Mouse (Mus musculus): ENCODE measurements around the gene Hba-x. TPM values are rescaled to one million over a fixed set of nuclear protein-coding genes. Genes with fewer than 3 reads are reported as not detected.

Hba-x gene
- polyA plus RNA-seq, 1 experiment, result not detected

DNA sequence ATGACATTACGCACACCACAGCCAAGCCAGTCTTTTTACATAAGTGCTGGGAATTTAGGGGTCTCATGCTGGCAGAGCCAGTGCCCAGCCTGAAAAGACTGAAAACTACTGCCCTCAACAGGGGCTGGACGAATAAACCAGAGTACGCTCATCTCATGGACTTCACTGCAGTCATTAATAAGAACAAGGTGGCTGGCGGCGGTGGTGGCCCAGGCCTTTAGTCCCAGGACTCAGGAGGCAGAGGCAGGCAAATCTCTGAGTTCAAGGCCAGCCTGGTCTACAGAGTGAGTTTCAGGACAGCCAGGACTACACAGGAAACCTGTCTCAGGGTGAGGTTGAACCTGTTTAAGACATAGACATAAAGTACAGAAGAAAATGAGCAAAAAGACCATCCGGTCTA is 10.0 kb upstream of the Hba-x start:
- Histone ChIP-seq H3K9me3 (0 out of 2 replicates have a peak, but pooled peaks cover under 1% of the 10 kb centered on the region), H3K4me1 (peaks cover 76% of the 10 kb centered on the region), H3K36me3 (replicated peaks; ENCODE audit: low read length) (peaks cover 31% of the 10 kb centered on the region), H3K4me3 (replicated peaks) (peak overlapping the region; percentile 52), H3K27me3 (replicated peaks) (peaks cover 42% of the 10 kb centered on the region)
- no peak for TF ChIP-seq GATA1 (IDR thresholded peaks at IDR 0.05; ENCODE audit: borderline replicate concordance, low read length)
- TF ChIP-seq FLI1 (IDR thresholded peaks at IDR 0.05; ENCODE audit: low read length), result no peak

DNA sequence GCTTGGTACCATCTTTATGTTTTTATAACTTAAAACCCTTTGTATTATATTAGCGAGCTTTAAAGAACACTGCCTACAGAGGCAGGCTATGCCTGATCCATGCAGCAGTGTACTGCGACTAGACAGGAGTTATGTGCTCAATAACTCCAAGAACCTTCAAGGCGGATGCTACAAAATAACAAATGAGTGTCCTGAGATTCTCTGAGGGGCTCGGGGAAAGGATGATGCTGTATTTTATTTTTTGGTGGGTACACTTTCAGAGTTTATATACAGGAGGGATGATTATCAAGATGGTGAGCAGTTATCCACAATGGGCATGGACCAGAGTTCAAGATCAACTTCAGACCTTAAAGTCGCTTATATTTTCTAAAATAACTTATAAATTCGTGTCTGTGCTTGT is 9.4 kb upstream of the Hba-x start:
- Histone ChIP-seq H3K36me3 (replicated peaks; ENCODE audit: low read length) (peaks cover 27% of the 10 kb centered on the region), H3K4me1 (peaks cover 77% of the 10 kb centered on the region), H3K27me3 (replicated peaks) (peaks cover 44% of the 10 kb centered on the region), H3K4me3 (replicated peaks) (peak overlapping the region; percentile 96), H3K9me3 (0 out of 2 replicates have a peak, but pooled peaks cover 4% of the 10 kb centered on the region)
- no peak for TF ChIP-seq GATA1 (IDR thresholded peaks at IDR 0.05; ENCODE audit: borderline replicate concordance, low read length)
- TF ChIP-seq FLI1 (IDR thresholded peaks at IDR 0.05; ENCODE audit: low read length), result no peak

DNA sequence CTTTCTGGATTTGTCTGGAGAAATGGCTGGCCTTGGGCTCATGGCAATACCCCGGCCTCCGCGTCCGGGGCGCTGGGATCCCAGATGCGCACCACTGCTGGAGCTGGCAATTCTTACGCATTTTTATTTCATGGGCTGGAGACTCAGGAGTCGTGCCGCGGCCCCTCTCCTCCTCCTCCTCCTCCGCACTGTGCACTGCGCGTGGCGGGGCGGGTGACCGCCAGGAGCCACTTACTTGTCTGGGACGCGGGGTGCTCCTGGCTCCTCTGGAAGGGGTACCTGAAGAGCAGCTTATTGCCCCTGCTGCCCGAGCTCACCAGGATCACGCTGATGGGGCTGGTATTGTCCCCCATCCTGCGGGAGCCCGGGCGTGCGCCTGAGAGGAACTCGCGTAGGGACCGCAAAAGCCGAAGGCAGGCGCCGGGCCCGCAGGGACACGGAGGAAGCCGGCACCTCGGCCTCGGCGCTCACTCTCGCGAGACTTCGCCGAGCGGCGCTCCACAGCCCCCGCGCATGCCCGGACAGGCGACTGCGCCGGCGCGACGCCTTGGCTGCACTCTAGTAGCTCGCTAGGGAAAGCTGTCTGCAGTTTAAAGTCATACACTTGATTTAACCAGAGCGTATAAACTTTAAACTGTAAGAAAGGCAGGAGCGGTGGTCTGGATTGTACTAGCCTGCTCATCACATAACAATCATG is 8.9 kb upstream of the Hba-x start, which contains the start of gene Nprl3:
Nprl3 (minus strand) TSS at position 520 of the 697 bp plus-strand sequence.
- Histone ChIP-seq H3K4me3 (replicated peaks) (peak within 1 kb of the TSS; percentile 96), H3K27me3 (replicated peaks) (peaks cover 43% of the 10 kb centered on the region), H3K36me3 (replicated peaks; ENCODE audit: low read length) (peaks cover 22% of the 10 kb centered on the region), H3K9me3 (0 out of 2 replicates have a peak, but pooled peaks cover 4% of the 10 kb centered on the region), H3K4me1 (peaks cover 73% of the 10 kb centered on the region)
- TF ChIP-seq FLI1 (IDR thresholded peaks at IDR 0.05; ENCODE audit: low read length), result no peak
- TF ChIP-seq GATA1 (IDR thresholded peaks at IDR 0.05; ENCODE audit: borderline replicate concordance, low read length), result no peak

DNA sequence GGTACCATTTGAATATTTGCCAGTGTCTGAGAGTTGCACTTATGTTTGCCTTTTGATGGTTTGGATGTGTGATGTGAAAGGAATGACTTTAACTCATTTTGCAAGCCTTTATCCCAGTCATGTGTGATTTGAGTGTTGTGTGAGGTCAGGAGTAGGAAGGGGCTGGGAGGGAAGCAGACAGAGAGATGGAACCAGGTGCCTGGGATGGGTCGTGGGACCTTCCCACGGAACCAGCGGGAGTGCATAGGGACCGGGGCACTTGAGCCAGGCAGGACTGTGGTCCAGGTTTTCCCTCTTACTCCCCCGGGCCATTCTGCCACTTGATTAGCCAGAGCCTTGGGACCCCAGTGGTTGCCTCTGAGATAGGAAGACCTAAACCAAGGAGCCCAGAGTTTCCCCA is 8.2 kb upstream of the Hba-x start:
- H3K4me1 ChIP-seq, result peaks cover 67% of the 10 kb centered on the region

DNA sequence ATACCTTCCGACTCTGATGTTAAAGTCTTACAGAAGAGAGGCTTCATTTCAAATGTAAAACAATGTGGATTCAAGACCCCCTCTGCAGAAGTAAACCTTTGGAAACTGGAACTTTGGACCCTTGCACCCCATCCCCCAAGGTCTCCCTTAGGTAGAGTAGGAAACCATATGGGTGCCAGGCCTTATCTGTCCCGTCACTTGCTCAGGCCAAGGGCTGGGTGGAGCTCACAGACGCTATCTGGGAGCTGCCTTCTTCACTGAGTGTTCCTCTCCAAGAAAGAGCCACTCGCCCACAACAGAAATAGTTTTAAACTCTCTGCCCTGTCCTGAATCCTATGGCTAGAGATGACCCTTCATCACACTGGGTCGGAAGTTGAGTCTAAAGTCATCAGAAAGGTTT is 7.2 kb upstream of the Hba-x start:
- Histone ChIP-seq H3K4me1 (peaks cover 57% of the 10 kb centered on the region), H3K9me3 (0 out of 2 replicates have a peak, but pooled peaks cover 4% of the 10 kb centered on the region), H3K4me3 (replicated peaks) (no peak overlapping the region), H3K27me3 (replicated peaks) (peaks cover 32% of the 10 kb centered on the region), H3K36me3 (replicated peaks; ENCODE audit: low read length) (peaks cover 7% of the 10 kb centered on the region)
- TF ChIP-seq FLI1 (IDR thresholded peaks at IDR 0.05; ENCODE audit: low read length) (no peak), GATA1 (IDR thresholded peaks at IDR 0.05; ENCODE audit: borderline replicate concordance, low read length) (no peak)

More for the DNA sequence above, 8.2 kb upstream of the Hba-x start:
- peaks cover 15% of the 10 kb centered on the region for H3K36me3 ChIP-seq (replicated peaks; ENCODE audit: low read length)
- no peak for TF ChIP-seq GATA1 (IDR thresholded peaks at IDR 0.05; ENCODE audit: borderline replicate concordance, low read length)
- H3K27me3 ChIP-seq (replicated peaks), result peaks cover 39% of the 10 kb centered on the region
- peak overlapping the region; percentile 96 for H3K4me3 ChIP-seq (replicated peaks)
- H3K9me3 ChIP-seq, result 0 out of 2 replicates have a peak, but pooled peaks cover 4% of the 10 kb centered on the region

DNA sequence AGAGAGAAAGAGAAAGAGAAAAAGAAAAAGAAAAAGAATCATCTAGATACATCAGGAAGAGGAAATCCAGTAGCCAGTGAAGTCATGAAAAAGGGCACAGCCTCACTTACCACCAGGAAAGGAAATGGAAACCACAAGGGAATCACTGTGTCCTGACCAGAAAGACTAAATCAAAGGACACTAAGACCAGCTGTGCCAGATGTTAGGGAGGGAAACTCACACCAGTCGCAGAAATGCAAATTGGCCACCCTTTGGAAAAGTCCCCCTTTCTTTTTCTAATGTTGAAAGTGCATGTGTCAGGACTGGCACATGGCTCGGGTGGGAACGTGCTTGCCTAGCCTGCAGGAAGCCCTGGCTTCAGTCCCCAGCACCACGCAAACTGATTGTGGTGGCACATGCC is 5.0 kb upstream of the Hba-x start:
- Histone ChIP-seq H3K27me3 (replicated peaks) (peaks cover 53% of the 10 kb centered on the region), H3K9me3 (0 out of 2 replicates have a peak, but pooled peaks cover 5% of the 10 kb centered on the region), H3K36me3 (replicated peaks; ENCODE audit: low read length) (peaks cover 3% of the 10 kb centered on the region), H3K4me1 (peaks cover 37% of the 10 kb centered on the region), H3K4me3 (replicated peaks) (peak overlapping the region; percentile 42)
- TF ChIP-seq GATA1 (IDR thresholded peaks at IDR 0.05; ENCODE audit: borderline replicate concordance, low read length), result no peak
- no peak for TF ChIP-seq FLI1 (IDR thresholded peaks at IDR 0.05; ENCODE audit: low read length)

DNA sequence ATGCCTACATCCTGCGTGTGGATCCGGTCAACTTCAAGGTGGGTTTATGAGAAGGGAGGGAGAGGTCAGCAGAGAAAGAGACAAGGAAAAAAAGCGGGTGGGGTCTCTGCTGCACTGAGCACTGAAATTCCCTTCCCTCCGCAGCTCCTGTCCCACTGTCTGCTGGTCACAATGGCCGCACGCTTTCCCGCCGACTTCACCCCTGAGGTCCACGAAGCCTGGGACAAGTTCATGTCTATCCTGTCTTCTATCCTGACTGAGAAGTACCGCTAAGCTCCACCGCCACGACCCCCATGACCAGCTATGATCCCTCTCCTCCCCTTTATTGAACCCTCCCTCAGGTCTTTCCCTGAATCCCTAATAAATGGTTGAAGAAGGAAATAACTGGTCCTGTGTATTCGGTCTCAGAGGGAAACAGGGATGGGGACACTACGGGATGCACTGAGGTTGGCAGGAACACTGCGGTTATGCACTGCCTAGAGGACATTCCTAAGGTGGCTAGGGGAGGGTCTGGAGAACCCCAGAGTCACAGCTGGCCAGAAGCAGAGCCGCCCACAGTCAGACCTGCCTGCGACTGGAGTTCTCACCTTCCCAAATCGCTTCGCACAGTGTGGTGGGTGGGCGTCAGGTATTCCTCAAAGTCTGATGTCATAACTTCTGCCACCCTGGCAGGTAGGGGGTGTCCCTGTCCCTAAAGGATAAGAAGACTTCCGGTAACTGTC is 1.7 kb downstream of the Hba-x start:
- no peaks in the 10 kb centered on the region for H3K36me3 ChIP-seq (replicated peaks; ENCODE audit: low read length)
- H3K4me3 ChIP-seq (replicated peaks), result no peak overlapping the region
- 0 out of 2 replicates have a peak, but pooled peaks cover 6% of the 10 kb centered on the region for H3K9me3 ChIP-seq
- peaks cover 76% of the 10 kb centered on the region for H3K27me3 ChIP-seq (replicated peaks)
- H3K4me1 ChIP-seq, result no peaks in the 10 kb centered on the region; the same call in 1 of the 2 replicates
- TF ChIP-seq FLI1 (IDR thresholded peaks at IDR 0.05; ENCODE audit: low read length) (no peak), GATA1 (IDR thresholded peaks at IDR 0.05; ENCODE audit: borderline replicate concordance, low read length) (no peak)

DNA sequence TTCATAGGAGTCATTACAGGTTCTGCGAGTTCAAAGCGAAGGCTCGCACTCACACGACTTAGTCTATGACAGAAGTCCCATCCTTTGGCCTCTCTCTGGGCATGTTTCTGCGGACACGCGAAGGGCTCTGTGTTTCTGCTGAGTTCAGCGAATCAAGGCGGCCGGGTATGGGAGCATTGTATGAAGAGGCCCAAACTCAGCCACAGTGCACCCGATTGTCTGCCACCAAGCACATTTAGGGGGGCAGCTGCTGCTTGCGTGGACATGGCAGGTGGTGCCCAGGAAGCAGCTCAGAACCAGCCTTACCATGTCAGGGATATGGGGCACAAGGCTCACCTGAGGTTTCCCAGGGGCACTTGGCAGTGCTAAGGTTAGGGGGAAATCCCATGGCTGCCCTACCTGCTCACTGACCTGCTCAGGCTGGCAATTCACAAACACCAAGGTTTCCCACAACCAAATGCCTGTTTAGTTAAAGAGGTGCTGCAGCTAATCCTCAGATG is 2.3 kb downstream of the Hba-x start:
- Histone ChIP-seq H3K4me1 (peaks cover 4% of the 10 kb centered on the region), H3K36me3 (replicated peaks; ENCODE audit: low read length) (no peaks in the 10 kb centered on the region), H3K9me3 (0 out of 2 replicates have a peak, but pooled peaks cover 6% of the 10 kb centered on the region)

DNA sequence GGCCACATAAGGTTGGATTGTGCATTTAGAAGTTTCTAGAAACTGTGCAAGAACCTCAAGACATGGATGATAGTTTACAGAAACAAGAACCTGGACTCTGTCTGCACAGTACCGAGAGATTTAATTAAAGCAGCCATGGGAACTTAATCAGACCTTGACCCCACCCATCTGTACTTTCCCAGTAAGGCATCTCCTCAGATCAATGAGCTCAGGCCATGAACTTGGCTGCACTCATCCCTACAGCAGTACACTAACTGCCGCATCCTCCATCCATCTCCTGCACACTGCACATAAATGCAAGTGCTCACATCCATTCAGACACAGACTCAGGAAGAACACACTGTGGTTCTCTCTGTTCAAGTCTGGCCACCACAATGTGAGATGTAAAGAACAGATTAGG is 4.4 kb downstream of the Hba-x start:
- H3K36me3 ChIP-seq (replicated peaks; ENCODE audit: low read length), result no peaks in the 10 kb centered on the region
- no peak for TF ChIP-seq GATA1 (IDR thresholded peaks at IDR 0.05; ENCODE audit: borderline replicate concordance, low read length)
- TF ChIP-seq FLI1 (IDR thresholded peaks at IDR 0.05; ENCODE audit: low read length), result no peak
- 0 out of 2 replicates have a peak, but pooled peaks cover 6% of the 10 kb centered on the region for H3K9me3 ChIP-seq
- H3K27me3 ChIP-seq (replicated peaks), result peaks cover 67% of the 10 kb centered on the region
- no peak overlapping the region for H3K4me3 ChIP-seq (replicated peaks)
- H3K4me1 ChIP-seq, result peaks cover 4% of the 10 kb centered on the region

More for the DNA sequence above, 2.3 kb downstream of the Hba-x start:
- Histone ChIP-seq H3K4me3 (replicated peaks) (no peak overlapping the region), H3K27me3 (replicated peaks) (peaks cover 78% of the 10 kb centered on the region)
- no peak for TF ChIP-seq FLI1 (IDR thresholded peaks at IDR 0.05; ENCODE audit: low read length)
- TF ChIP-seq GATA1 (IDR thresholded peaks at IDR 0.05; ENCODE audit: borderline replicate concordance, low read length), result no peak

Data from megakaryocyte, embryonic 14.5 days (primary cell).